Mouse (Mus musculus) myocyte (in vitro differentiated cells): Measurements from ENCODE around the gene Acvrl1.

Experiments
- CEBPB ChIP-seq: IDR thresholded peaks from 2 replicates; pipeline ENCODE4 v1.6.1; 2011; ENCODE audit warnings: mild to moderate bottlenecking, moderate library complexity; ENCODE audit not compliant: poor library complexity, insufficient read depth, severe bottlenecking
- E2F4 ChIP-seq: IDR thresholded peaks from one replicate; pipeline ENCODE4 v1.6.1; 2011; ENCODE audit warnings: mild to moderate bottlenecking, control low read depth, moderate library complexity; ENCODE audit not compliant: insufficient read depth
- MAX ChIP-seq: IDR thresholded peaks from one replicate; pipeline ENCODE4 v1.6.1; 2011; ENCODE audit warnings: low read depth, mild to moderate bottlenecking, control low read depth
- MYOD1 ChIP-seq, 3 experiments: IDR thresholded peaks; one replicate each; pipeline ENCODE4 v1.6.1; 2011; ENCODE audit warnings: control low read depth in 2 of 3, low read depth in 2 of 3, mild to moderate bottlenecking in 2 of 3, moderate library complexity in 1 of 3; ENCODE audit not compliant: insufficient read length in 2 of 3, control insufficient read depth in 1 of 3
- MYOG ChIP-seq, 3 experiments: IDR thresholded peaks; one replicate each; pipeline ENCODE4 v1.6.1; 2011; ENCODE audit warnings: control low read depth in 2 of 3, low read depth in 2 of 3, mild to moderate bottlenecking in 2 of 3; ENCODE audit not compliant: insufficient read length in 2 of 3, control insufficient read depth in 1 of 3, insufficient read depth in 1 of 3
- POLR2A ChIP-seq: IDR thresholded peaks from one replicate; pipeline ENCODE4 v1.6.1; 2011; ENCODE audit warnings: low read depth, mild to moderate bottlenecking, control low read depth, moderate library complexity; ENCODE audit not compliant: insufficient read length
- POLR2AphosphoS2 ChIP-seq: IDR thresholded peaks from one replicate; pipeline ENCODE4 v1.6.1; 2011; ENCODE audit warnings: low read depth, control low read depth; ENCODE audit not compliant: insufficient read length
- REST ChIP-seq: IDR thresholded peaks from one replicate; pipeline ENCODE4 v1.6.1; 2011; ENCODE audit warnings: mild to moderate bottlenecking, control low read depth, moderate library complexity; ENCODE audit not compliant: insufficient read depth, insufficient read length
- TCF12 ChIP-seq: IDR thresholded peaks from one replicate; pipeline ENCODE4 v1.6.1; 2011; ENCODE audit warnings: mild to moderate bottlenecking, control low read depth; ENCODE audit not compliant: poor library complexity, insufficient read depth, severe bottlenecking
- TCF3 ChIP-seq: IDR thresholded peaks from one replicate; pipeline ENCODE4 v1.6.1; 2011; ENCODE audit warnings: low read depth, control low read depth; ENCODE audit not compliant: insufficient read length

DNA sequence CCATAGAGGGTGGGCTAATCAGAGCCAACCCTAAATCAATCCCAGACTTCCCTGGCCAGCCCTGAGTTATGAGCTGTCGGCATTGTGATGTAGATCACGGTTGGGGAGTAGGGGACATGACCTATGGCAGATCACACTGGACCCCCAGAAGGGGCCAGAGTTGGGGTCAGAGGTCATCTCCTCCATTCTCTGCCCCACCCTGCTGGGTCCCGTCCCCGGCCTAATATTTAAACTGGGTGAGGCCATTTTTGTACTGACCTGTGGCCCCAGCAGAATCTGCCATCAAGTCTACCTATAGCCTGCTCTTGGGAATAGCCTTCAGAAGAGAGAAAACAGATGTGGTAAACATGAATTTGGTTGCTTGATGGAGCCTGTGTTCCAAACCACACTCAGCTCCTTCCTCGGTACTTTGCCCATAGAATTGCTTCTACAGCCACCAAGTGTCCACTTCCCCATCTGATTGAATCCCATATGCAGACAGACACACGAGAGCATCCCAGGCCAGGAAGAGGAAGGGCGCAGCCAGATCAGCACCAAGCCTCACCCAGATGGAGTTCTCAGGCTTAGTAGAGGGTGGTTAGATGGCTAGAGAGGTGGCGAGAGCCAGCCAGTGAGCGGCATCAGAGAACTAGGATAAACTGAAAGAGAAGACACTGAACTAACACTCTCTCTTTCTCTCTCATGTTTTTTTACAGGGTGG is 24.6 kb upstream of the Acvrl1 start:
- TF ChIP-seq CEBPB = no peak
- TF ChIP-seq POLR2AphosphoS2 = no peak
- TF ChIP-seq POLR2A = no peak
- TF ChIP-seq TCF12 = no peak
- TF ChIP-seq TCF3 = no peak
- no peak for TF ChIP-seq MYOG (IDR thresholded peaks at IDR 0.05; ENCODE audit: control insufficient read depth in 1 of 3, insufficient read depth in 1 of 3, insufficient read length in 2 of 3, low read depth in 2 of 3)
- no peak for TF ChIP-seq E2F4
- TF ChIP-seq MAX = no peak
- TF ChIP-seq REST = no peak
- TF ChIP-seq MYOD1 (IDR thresholded peaks at IDR 0.05; ENCODE audit: control insufficient read depth in 1 of 3, insufficient read length in 2 of 3, low read depth in 2 of 3) = no peak
